Mouse (Mus musculus) bone marrow, adult 2 months (tissue): ENCODE results near the gene Zfp992.
"Not testable (repeated sequence)": the region's sequence is repeated elsewhere in the genome, so short reads cannot be mapped to it uniquely, and the experiment has no call there.

Source experiments
- CTCF ChIP-seq: fragments of 200-500 bp; IDR thresholded peaks from 2 replicates; pipeline ENCODE4 v1.5.1; 2011; ENCODE audit warnings: low read length, control low read depth; ENCODE audit not compliant: control insufficient read depth, insufficient read depth
- POLR2A ChIP-seq: fragments of 200-500 bp; IDR thresholded peaks from 2 replicates; pipeline ENCODE4 v1.6.1; 2011; ENCODE audit warnings: low read depth, mild to moderate bottlenecking, control low read depth, low read length, borderline replicate concordance; ENCODE audit not compliant: control insufficient read depth

DNA sequence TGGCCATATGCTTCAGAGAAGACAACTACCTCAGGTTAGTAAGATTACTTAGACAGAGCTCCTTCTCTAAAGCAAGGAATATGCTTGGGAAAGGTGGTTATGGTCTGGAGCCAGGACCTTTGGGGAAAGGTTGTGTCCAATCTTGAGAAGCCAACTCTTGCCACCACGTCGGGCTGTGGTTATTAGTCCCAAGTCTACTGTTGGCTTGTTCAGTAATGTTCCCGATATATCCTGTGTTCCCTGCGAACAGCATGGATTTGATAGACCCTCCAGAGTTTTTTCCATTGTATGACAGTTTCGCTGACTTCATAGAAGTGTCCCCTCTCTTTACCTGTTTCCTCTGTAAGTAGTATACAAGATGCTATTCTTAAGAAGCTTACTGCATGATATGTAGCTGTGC is 888 bp downstream of the Zfp992 start:
- TF ChIP-seq CTCF, POLR2A: not testable (repeated sequence)
